Comparison of ENCODE assay signal across 9 mouse cellular contexts in genomic region chr14:76874542-76875265, GRCm38 (mm10).
DNase-seq lines count a peak whose midpoint lies in the region; ATAC-seq lines count a peak whose summit lies in the region.
"Had no signal": no experiment of that assay in that cellular context is flagged by ENCODE, and none has a peak within 500 bp of the region (broad histone marks: within the 10 kb centered on the region; RNA-seq: fewer than 3 reads in every experiment).

No protein-coding gene starts in this region.

- WGBS in heart, embryonic 15.5 days = 43% methylated on average over 8 of the region's 8 CpGs
- 51% methylated on average over 8 of the region's 8 CpGs for WGBS in embryonic facial prominence, embryonic 15.5 days
- 22% methylated on average over 8 of the region's 8 CpGs for WGBS in kidney, embryonic 16.5 days
- 20% methylated on average over 8 of the region's 8 CpGs for WGBS in midbrain, embryonic 15.5 days

- no peak for DNase-seq in heart, postnatal 25 days (ENCODE audit: low spot score)
- no peak for DNase-seq in testis, postnatal 14 days (ENCODE audit: low spot score)
- DNase-seq in frontal cortex, postnatal 14 days (ENCODE audit: low spot score in 2 of 2) = no peak
- DNase-seq in cerebellum, adult 11 months = no peak

- H3K4me2 ChIP-seq in heart, embryonic 15.5 days = no peak overlapping the region
- H3K4me2 ChIP-seq in embryonic facial prominence, embryonic 15.5 days (replicated peaks) = no peak overlapping the region
- no peak overlapping the region for H3K4me2 ChIP-seq in kidney, embryonic 16.5 days (replicated peaks; ENCODE audit: low read depth, low read length)
- H3K4me2 ChIP-seq in midbrain, embryonic 15.5 days = no peak overlapping the region

- peaks cover 24% of the 10 kb centered on the region for H3K4me1 ChIP-seq in heart, embryonic 15.5 days (replicated peaks)
- peaks cover 14% of the 10 kb centered on the region; the same call in 1 of the 2 replicates for H3K4me1 ChIP-seq in embryonic facial prominence, embryonic 15.5 days
- peaks cover 39% of the 10 kb centered on the region for H3K4me1 ChIP-seq in kidney, embryonic 16.5 days (ENCODE audit: insufficient read depth, low read length)
- peaks cover 23% of the 10 kb centered on the region for H3K4me1 ChIP-seq in midbrain, embryonic 15.5 days

- H3K9me3 ChIP-seq in heart, embryonic 15.5 days (replicated peaks) = no peaks in the 10 kb centered on the region
- H3K9me3 ChIP-seq in embryonic facial prominence, embryonic 15.5 days (replicated peaks) = no peaks in the 10 kb centered on the region
- no peaks in the 10 kb centered on the region for H3K9me3 ChIP-seq in kidney, embryonic 16.5 days (ENCODE audit: low read length)
- H3K9me3 ChIP-seq in midbrain, embryonic 15.5 days = no peaks in the 10 kb centered on the region

- no peak overlapping the region for H3K9ac ChIP-seq in heart, embryonic 15.5 days
- no peak overlapping the region for H3K9ac ChIP-seq in embryonic facial prominence, embryonic 15.5 days
- no peak overlapping the region for H3K9ac ChIP-seq in kidney, embryonic 16.5 days (replicated peaks; ENCODE audit: low read length)
- no peak overlapping the region for H3K9ac ChIP-seq in midbrain, embryonic 15.5 days

- no peak overlapping the region for H3K4me3 ChIP-seq in heart, embryonic 15.5 days
- H3K4me3 ChIP-seq in embryonic facial prominence, embryonic 15.5 days (replicated peaks) = no peak overlapping the region
- no peak overlapping the region for H3K4me3 ChIP-seq in kidney, embryonic 16.5 days (ENCODE audit: low read length)
- no peak overlapping the region for H3K4me3 ChIP-seq in midbrain, embryonic 15.5 days

- H3K27ac ChIP-seq in heart, embryonic 15.5 days = peak overlapping the region; percentile 33; the same call in 1 of the 2 replicates
- peak overlapping the region; percentile 49 for H3K27ac ChIP-seq in embryonic facial prominence, embryonic 15.5 days (replicated peaks)
- H3K27ac ChIP-seq in kidney, embryonic 16.5 days (ENCODE audit: low read length) = peak overlapping the region; percentile 91
- H3K27ac ChIP-seq in midbrain, embryonic 15.5 days = peak overlapping the region; percentile 73
- H3K27ac ChIP-seq: macrophage had no signal

- peak; percentile 27; the same call in 1 of the 2 replicates for ATAC-seq in heart, embryonic 15.5 days (replicated peaks; ENCODE audit: insufficient number of reproducible peaks, insufficient read depth, low FRiP score, low read depth)
- peak; percentile 57 for ATAC-seq in embryonic facial prominence, embryonic 15.5 days (ENCODE audit: insufficient number of reproducible peaks, low FRiP score, low TSS enrichment, low read depth)
- peak; percentile 95 for ATAC-seq in kidney, embryonic 16.5 days (ENCODE audit: low FRiP score, low TSS enrichment)
- peak; percentile 89 for ATAC-seq in midbrain, embryonic 15.5 days (replicated peaks)

- intact Hi-C loops in heart, postnatal 25 days (cut with DNase I) = loop anchor here (5.0 kb wide), 5 partner anchors 87 to 252 kb away; no protein-coding TSS in a partner anchor

- no peaks in the 10 kb centered on the region for H3K27me3 ChIP-seq in heart, embryonic 15.5 days
- H3K27me3 ChIP-seq in embryonic facial prominence, embryonic 15.5 days = no peaks in the 10 kb centered on the region
- H3K27me3 ChIP-seq in kidney, embryonic 16.5 days (ENCODE audit: insufficient read depth, low read length) = no peaks in the 10 kb centered on the region
- H3K27me3 ChIP-seq in midbrain, embryonic 15.5 days (replicated peaks) = no peaks in the 10 kb centered on the region

- no peaks in the 10 kb centered on the region for H3K36me3 ChIP-seq in heart, embryonic 15.5 days
- no peaks in the 10 kb centered on the region for H3K36me3 ChIP-seq in embryonic facial prominence, embryonic 15.5 days
- no peaks in the 10 kb centered on the region for H3K36me3 ChIP-seq in kidney, embryonic 16.5 days (ENCODE audit: insufficient read depth, low read length)
- no peaks in the 10 kb centered on the region for H3K36me3 ChIP-seq in midbrain, embryonic 15.5 days (replicated peaks)

Comparison
In these comparisons a context has a peak if more than half of its experiments do, and no peak if none do; other contexts are left out.
1. ATAC-seq: peak in every context shown above with its lines; median percentile 95 in kidney, embryonic 16.5 days; 89 in midbrain, embryonic 15.5 days; 57 in embryonic facial prominence, embryonic 15.5 days; 27 in heart, embryonic 15.5 days.
2. H3K27ac ChIP-seq: peak in every context shown above with its lines; median percentile 91 in kidney, embryonic 16.5 days; 73 in midbrain, embryonic 15.5 days; 49 in embryonic facial prominence, embryonic 15.5 days; 33 in heart, embryonic 15.5 days.